Comparison of ENCODE assay signal across 19 mouse cellular contexts in genomic region chr7:80018506-80019452, GRCm38 (mm10). TPM values are rescaled to one million over a fixed set of nuclear protein-coding genes. Genes with fewer than 3 reads are reported as not detected.
DNase-seq lines count a peak whose midpoint lies in the region; ATAC-seq and TF ChIP-seq lines count a peak whose summit lies in the region.
"Had no signal": no experiment of that assay in that cellular context is flagged by ENCODE, and none has a peak within 500 bp of the region (broad histone marks: within the 10 kb centered on the region; RNA-seq: fewer than 3 reads in every experiment).

No protein-coding gene starts in this region.

- WGBS in heart, adult 2 months: 83% methylated on average over 16 of the region's 17 CpGs

- no peak for TF ChIP-seq POLR2A in heart, adult 2 months (IDR thresholded peaks at IDR 0.05; ENCODE audit: insufficient read depth, low read depth, low read length)

- in situ Hi-C loops in ES-E14 (cut with MboI; ENCODE audit: low sequenced_read_pairs in 2 of 2, unreplicated experiment in 2 of 2): no loop called here

- TF ChIP-seq CTCF in heart, adult 2 months (IDR thresholded peaks at IDR 0.05): no peak

- no peaks in the 10 kb centered on the region for H3K36me3 ChIP-seq in heart, adult 2 months (ENCODE audit: control insufficient read depth, insufficient read depth, low read length)
- no peaks in the 10 kb centered on the region for H3K36me3 ChIP-seq in ES-E14 (ENCODE audit: control insufficient read depth, insufficient read depth, low read length, poor library complexity, severe bottlenecking)
- H3K36me3 ChIP-seq: forebrain, embryonic 15.5 days; heart, embryonic 15.5 days; hindbrain, embryonic 12.5 days; midbrain, embryonic 12.5 days had no signal

- intact Hi-C loops in heart, adult 2 months (cut with DNase I): no loop called here
- intact Hi-C loops in heart, postnatal 36 days (cut with DNase I): no loop called here

- no peak overlapping the region for H3K4me3 ChIP-seq in heart, adult 2 months
- H3K4me3 ChIP-seq in ES-E14 (ENCODE audit: insufficient read depth in 1 of 2, low read depth in 1 of 2, low read length in 2 of 2, poor library complexity in 1 of 2, severe bottlenecking in 1 of 2): no peak overlapping the region
- H3K4me3 ChIP-seq: erythroblast, embryonic 14.5 days; forebrain, embryonic 15.5 days; heart, embryonic 15.5 days; hindbrain, embryonic 12.5 days; midbrain, embryonic 12.5 days had no signal

- H3K4me1 ChIP-seq in heart, adult 2 months (ENCODE audit: control insufficient read depth, insufficient read depth, low read length): peaks cover 2% of the 10 kb centered on the region; the same call in 1 of the 2 replicates
- peaks cover 13 to 26% of the 10 kb centered on the region in 2 experiments for H3K4me1 ChIP-seq in ES-E14 (ENCODE audit: control insufficient read depth in 2 of 2, insufficient read depth in 2 of 2, low read length in 2 of 2, poor library complexity in 1 of 2)
- H3K4me1 ChIP-seq: forebrain, embryonic 15.5 days; heart, embryonic 15.5 days; hindbrain, embryonic 12.5 days; midbrain, embryonic 12.5 days had no signal

- no peak for DNase-seq in heart, adult 2 months
- no peak for DNase-seq in heart, postnatal 36 days
- DNase-seq in ES-E14 (ENCODE audit: low read depth, low spot score): no peak
- DNase-seq in cerebellum, adult 9-10 months: no peak
- DNase-seq in spleen, adult 12 weeks (ENCODE audit: low spot score): no peak
- DNase-seq in urinary bladder, postnatal 36 days (ENCODE audit: low spot score in 2 of 2): no peak
- DNase-seq: adrenal gland, adult 2 months; cerebellum, adult 11-12 months; cerebellum, postnatal 36 days; lung, postnatal 36 days; thymus, postnatal 14 days had no signal

- H3K79me2 ChIP-seq in heart, adult 2 months (replicated peaks; ENCODE audit: control insufficient read depth, insufficient read depth, low read length): no peaks in the 10 kb centered on the region

- no peaks in the 10 kb centered on the region for H3K27me3 ChIP-seq in heart, adult 2 months (ENCODE audit: control insufficient read depth, insufficient read depth, low read length)
- H3K27me3 ChIP-seq: forebrain, embryonic 15.5 days; heart, embryonic 15.5 days; hindbrain, embryonic 12.5 days; midbrain, embryonic 12.5 days had no signal

- no peak overlapping the region for H3K9ac ChIP-seq in heart, adult 2 months (ENCODE audit: low read depth, low read length)
- H3K9ac ChIP-seq in ES-E14 (ENCODE audit: insufficient read depth, low read depth, low read length, poor library complexity, severe bottlenecking): no peak overlapping the region
- H3K9ac ChIP-seq: forebrain, embryonic 15.5 days; heart, embryonic 15.5 days; hindbrain, embryonic 12.5 days; midbrain, embryonic 12.5 days had no signal

- no peaks in the 10 kb centered on the region for H3K9me3 ChIP-seq in ES-E14 (ENCODE audit: control insufficient read depth, insufficient read depth, low read depth, low read length)
- H3K9me3 ChIP-seq: forebrain, embryonic 15.5 days; heart, embryonic 15.5 days; hindbrain, embryonic 12.5 days; midbrain, embryonic 12.5 days had no signal

- ATAC-seq in granulocyte monocyte progenitor cell, adult 5-6 weeks (replicated peaks; ENCODE audit: poor library complexity, severe bottlenecking): peak; percentile 49
- ATAC-seq in neutrophil, adult 5-6 weeks (ENCODE audit: extremely low read depth, insufficient number of reproducible peaks, low FRiP score, poor library complexity, severe bottlenecking): peak; percentile 54
- ATAC-seq: forebrain, embryonic 15.5 days had no signal

- H3K27ac ChIP-seq in heart, adult 2 months: 0 out of 2 replicates have a peak overlapping the region, but pooled peaks have one; percentile 11
- peak overlapping the region; percentile 29; the same call in 1 of the 2 replicates for H3K27ac ChIP-seq in ES-E14 (ENCODE audit: insufficient read depth, low read depth, low read length, poor library complexity, severe bottlenecking)
- H3K27ac ChIP-seq: forebrain, embryonic 15.5 days; heart, embryonic 15.5 days; hindbrain, embryonic 12.5 days; kidney, postnatal 0 days; midbrain, embryonic 12.5 days had no signal

- TF ChIP-seq EP300 in heart, adult 2 months (IDR thresholded peaks at IDR 0.05; ENCODE audit: insufficient read depth, low read depth, low read length): no peak

TF ChIP-seq in ES-E14, 5 proteins besides CTCF, POLR2A, EP300 and RAD21:
- TF ChIP-seq ZNF384 (IDR thresholded peaks at IDR 0.05; ENCODE audit: low read depth, low read length): peak; percentile 82
- TF ChIP-seq MAFK (IDR thresholded peaks at IDR 0.05; ENCODE audit: insufficient read depth, low read depth, low read length): no peak

RNA-seq across cellular contexts. Expression of gene Zfp710, which starts 5.8 kb away (rescaled TPM):
- total RNA-seq in heart, adult 2 months (2021): 10 to 100 TPM; 26.9 to 32.2 TPM
- 33.4 and 35.5 TPM in 2 replicates for polyA plus RNA-seq in heart, adult 2 months (2012; rRNA removed)
- total RNA-seq in heart, postnatal 36 days (2021): 10 to 100 TPM; 27.4 to 28.0 TPM
- total RNA-seq in ES-E14 (2012; rRNA removed): 39.8 and 54.2 TPM in 2 replicates
- 26.7 and 27.6 TPM in 2 replicates for total RNA-seq in granulocyte monocyte progenitor cell, adult 5-6 weeks (2014; fragmentation: Nextera tagmentation)
- 13.7 and 24.3 TPM in 2 replicates for total RNA-seq in granulocyte monocyte progenitor cell, adult 5-6 weeks (2017)
- total RNA-seq in neutrophil, adult 5-6 weeks (2017): 64.9 and 67.2 TPM in 2 replicates
